Mouse (Mus musculus): ENCODE results near the gene Frmd7. TPM values are rescaled to one million over a fixed set of nuclear protein-coding genes. Genes with fewer than 3 reads are reported as not detected.

Frmd7 gene
- polyA plus RNA-seq, 1 experiment, result 0.36 TPM

DNA sequence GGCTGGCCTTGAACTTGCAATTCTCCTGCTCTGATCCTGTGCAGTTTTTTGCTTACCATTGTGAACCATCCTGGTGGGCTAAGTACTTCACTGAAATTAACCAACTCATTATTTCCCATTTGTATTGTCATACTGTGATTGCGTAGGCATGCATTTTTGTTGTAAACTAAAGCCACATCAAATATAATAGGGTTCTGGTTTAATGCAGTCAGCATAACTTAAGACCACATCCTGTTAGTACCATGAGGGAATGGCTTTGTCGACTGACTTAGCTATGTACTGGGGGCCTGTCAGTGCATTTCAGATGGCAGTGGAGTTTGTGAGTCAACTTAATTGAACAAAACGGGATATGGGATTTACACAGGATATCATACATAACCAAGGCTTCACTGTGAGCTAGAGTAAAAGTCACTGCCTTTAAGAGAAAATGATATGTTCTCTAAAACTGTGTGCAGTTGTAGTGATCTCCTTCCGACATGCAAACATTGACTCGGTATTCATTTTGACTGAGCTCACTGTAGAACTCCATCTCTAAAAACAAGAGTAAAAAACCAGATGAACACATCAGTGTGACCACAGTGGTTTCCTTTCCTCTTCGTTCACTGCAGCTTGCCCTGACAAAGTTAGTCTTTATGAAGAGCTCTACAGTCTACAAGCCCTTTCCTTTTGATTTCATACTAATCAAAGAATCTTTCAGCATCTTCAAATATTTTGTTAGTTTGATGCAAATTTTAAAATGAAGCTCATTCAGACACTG, 68.1 kb downstream of the Frmd7 start:
- H3K4me1 ChIP-seq (ENCODE audit: control insufficient read depth, insufficient read depth, low read length), result no peaks in the 10 kb centered on the region
- H3K27me3 ChIP-seq (ENCODE audit: control insufficient read depth, insufficient read depth, low read length), result no peaks in the 10 kb centered on the region
- H3K36me3 ChIP-seq (ENCODE audit: control insufficient read depth, insufficient read depth, low read length), result no peaks in the 10 kb centered on the region
- no peak overlapping the region for H3K4me3 ChIP-seq (ENCODE audit: control insufficient read depth, low read depth, low read length)
- no peak overlapping the region for H3K27ac ChIP-seq (ENCODE audit: control insufficient read depth, insufficient read depth, low read depth, low read length)
- no peak for TF ChIP-seq POLR2A (IDR thresholded peaks at IDR 0.05; ENCODE audit: control insufficient read depth, low read depth, low read length)
- TF ChIP-seq CTCF (IDR thresholded peaks at IDR 0.05; ENCODE audit: control insufficient read depth, insufficient read depth, insufficient replicate concordance, low read depth, low read length), result no peak

DNA sequence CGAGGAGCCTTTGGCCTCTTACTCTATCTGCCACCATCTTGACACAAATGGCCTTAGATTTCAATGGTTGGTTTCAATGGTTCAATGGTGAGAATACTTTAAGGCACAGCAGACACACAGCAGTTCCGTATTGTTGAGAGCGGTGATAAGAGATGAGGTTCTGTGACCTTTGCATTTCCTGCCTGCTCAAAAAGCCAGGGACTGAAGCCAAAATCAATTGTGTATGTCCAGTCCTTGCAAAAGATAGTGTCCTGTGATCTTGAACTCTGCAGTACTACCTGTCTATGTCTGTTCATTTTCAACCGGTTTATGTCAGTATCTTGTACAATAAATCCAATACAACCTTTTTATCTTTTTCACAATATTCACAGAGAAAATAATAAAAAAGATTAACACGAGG, 77.8 kb downstream of the Frmd7 start:
- H3K4me1 ChIP-seq (ENCODE audit: control insufficient read depth, insufficient read depth, low read length), result no peaks in the 10 kb centered on the region
- TF ChIP-seq CTCF (IDR thresholded peaks at IDR 0.05; ENCODE audit: control insufficient read depth, insufficient read depth, insufficient replicate concordance, low read depth, low read length) (no peak), POLR2A (IDR thresholded peaks at IDR 0.05; ENCODE audit: control insufficient read depth, low read depth, low read length) (no peak)
- H3K4me3 ChIP-seq (ENCODE audit: control insufficient read depth, low read depth, low read length), result no peak overlapping the region
- H3K27me3 ChIP-seq (ENCODE audit: control insufficient read depth, insufficient read depth, low read length), result no peaks in the 10 kb centered on the region
- H3K36me3 ChIP-seq (ENCODE audit: control insufficient read depth, insufficient read depth, low read length), result no peaks in the 10 kb centered on the region
- H3K27ac ChIP-seq (ENCODE audit: control insufficient read depth, insufficient read depth, low read depth, low read length), result no peak overlapping the region

DNA sequence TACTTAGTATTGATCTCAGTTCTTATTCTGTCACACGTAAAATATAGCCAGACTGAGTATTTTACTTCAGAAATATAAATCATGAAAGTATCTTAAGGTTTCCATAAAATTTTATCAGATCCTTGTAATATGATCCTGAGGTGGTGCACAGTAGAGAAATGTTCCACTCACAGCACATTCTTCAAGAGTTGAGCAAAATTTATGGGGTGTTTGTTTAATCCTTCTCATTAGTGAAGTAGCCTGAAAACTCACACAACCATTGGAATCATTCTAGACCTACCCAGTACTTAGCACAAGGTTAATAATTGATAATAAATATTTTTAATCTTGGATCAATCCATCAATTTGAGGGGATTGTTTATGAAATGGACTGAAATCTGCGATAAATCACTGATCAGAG, 78.7 kb downstream of the Frmd7 start:
- TF ChIP-seq POLR2A (IDR thresholded peaks at IDR 0.05; ENCODE audit: control insufficient read depth, low read depth, low read length), result no peak
- TF ChIP-seq CTCF (IDR thresholded peaks at IDR 0.05; ENCODE audit: control insufficient read depth, insufficient read depth, insufficient replicate concordance, low read depth, low read length), result no peak

DNA sequence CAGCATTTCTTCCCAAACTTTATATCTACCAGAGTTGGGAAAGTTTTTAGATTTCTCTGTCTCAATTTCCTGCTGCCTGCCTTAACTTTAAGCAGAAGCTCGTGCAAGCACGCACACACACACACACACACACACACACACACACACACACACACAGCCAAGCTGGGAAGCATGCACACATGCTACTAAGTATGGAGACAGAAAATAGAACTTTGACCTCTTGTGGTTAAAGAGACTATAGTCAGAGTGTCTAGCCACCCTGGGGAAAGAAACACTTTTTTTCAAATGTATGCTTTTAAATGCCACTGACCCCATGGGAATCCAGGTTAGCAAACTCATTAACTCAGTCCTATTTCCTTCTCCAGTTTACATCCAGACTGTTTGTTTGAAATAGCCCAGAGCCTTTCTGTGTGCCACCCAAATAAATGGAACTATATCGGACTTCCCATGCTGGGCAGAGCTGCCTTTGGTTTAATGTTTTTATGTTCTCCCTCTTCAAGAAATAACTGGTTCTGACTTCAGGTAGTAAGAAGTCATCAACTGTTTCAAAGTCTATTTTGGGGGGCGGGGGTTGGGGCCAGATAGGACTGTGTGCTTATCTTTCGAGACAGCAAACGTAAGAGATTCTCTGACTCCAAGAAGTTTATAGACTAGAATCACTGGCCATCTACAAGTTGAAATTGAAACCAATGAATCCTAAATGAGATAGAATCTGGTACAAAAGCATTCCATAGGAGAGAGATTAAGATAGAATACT, 91.9 kb downstream of the Frmd7 start:
- no peak overlapping the region for H3K27ac ChIP-seq (ENCODE audit: control insufficient read depth, insufficient read depth, low read depth, low read length)
- TF ChIP-seq CTCF (IDR thresholded peaks at IDR 0.05; ENCODE audit: control insufficient read depth, insufficient read depth, insufficient replicate concordance, low read depth, low read length) (no peak), POLR2A (IDR thresholded peaks at IDR 0.05; ENCODE audit: control insufficient read depth, low read depth, low read length) (no peak)
- H3K36me3 ChIP-seq (ENCODE audit: control insufficient read depth, insufficient read depth, low read length), result no peaks in the 10 kb centered on the region
- no peaks in the 10 kb centered on the region for H3K27me3 ChIP-seq (ENCODE audit: control insufficient read depth, insufficient read depth, low read length)
- no peaks in the 10 kb centered on the region for H3K4me1 ChIP-seq (ENCODE audit: control insufficient read depth, insufficient read depth, low read length)
- no peak overlapping the region for H3K4me3 ChIP-seq (ENCODE audit: control insufficient read depth, low read depth, low read length)

More for the DNA sequence above, 78.7 kb downstream of the Frmd7 start:
- Histone ChIP-seq H3K36me3 (ENCODE audit: control insufficient read depth, insufficient read depth, low read length) (no peaks in the 10 kb centered on the region), H3K27ac (ENCODE audit: control insufficient read depth, insufficient read depth, low read depth, low read length) (no peak overlapping the region), H3K27me3 (ENCODE audit: control insufficient read depth, insufficient read depth, low read length) (no peaks in the 10 kb centered on the region), H3K4me3 (ENCODE audit: control insufficient read depth, low read depth, low read length) (no peak overlapping the region), H3K4me1 (ENCODE audit: control insufficient read depth, insufficient read depth, low read length) (no peaks in the 10 kb centered on the region)

Other genes starting within 250 kb of the Frmd7 start
- gene Stk26, start 101.7 kb downstream of the Frmd7 start, polyA plus RNA-seq (2012; rRNA removed), result 2.4 and 3.0 TPM in 2 replicates
- 0.89 and 1.5 TPM in 2 replicates for gene Rap2c, start 75.3 kb upstream of the Frmd7 start, polyA plus RNA-seq (2012; rRNA removed)

Data from testis, adult 2 months (tissue).